ENCODE assay signal across 21 mouse cellular contexts in the genomic region with DNA sequence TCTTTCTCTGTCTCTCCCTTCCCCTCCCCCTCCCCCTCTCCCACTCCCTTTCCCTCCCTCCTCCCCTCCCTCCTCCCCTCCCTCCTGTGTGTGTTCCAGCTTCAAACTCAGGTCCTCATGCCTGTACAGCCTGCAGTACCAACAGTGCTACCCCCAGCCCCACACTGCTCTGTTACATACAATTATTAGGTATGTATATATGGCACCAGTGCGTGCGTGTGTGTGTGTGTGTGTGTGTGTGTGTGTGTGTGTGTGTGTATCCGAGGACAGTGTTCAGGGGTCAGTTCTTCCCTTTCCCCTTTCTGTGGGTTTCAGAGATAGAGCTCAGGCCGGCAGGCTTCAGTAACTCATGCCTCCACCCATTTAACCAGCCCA. TPM values are rescaled to one million over a fixed set of nuclear protein-coding genes. Genes with fewer than 3 reads are reported as not detected.
DNase-seq lines count a peak whose midpoint lies in the region; ATAC-seq and TF ChIP-seq lines count a peak whose summit lies in the region.
"Had no signal": no experiment of that assay in that cellular context is flagged by ENCODE, and none has a peak within 500 bp of the region (broad histone marks: within the 10 kb centered on the region; RNA-seq: fewer than 3 reads in every experiment).

No protein-coding gene starts in this region.

- peaks cover 15% of the 10 kb centered on the region for H3K36me3 ChIP-seq in forebrain, embryonic 10.5 days (replicated peaks)
- H3K36me3 ChIP-seq in forebrain, embryonic 11.5 days (ENCODE audit: control insufficient read depth, insufficient read depth, low read length) = no peaks in the 10 kb centered on the region
- 0 out of 2 replicates have a peak, but pooled peaks cover 3% of the 10 kb centered on the region for H3K36me3 ChIP-seq in kidney, embryonic 16.5 days (ENCODE audit: insufficient read depth, low read length)
- no peaks in the 10 kb centered on the region; the same call in 1 of the 2 replicates for H3K36me3 ChIP-seq in forebrain, embryonic 13.5 days (ENCODE audit: poor library complexity, severe bottlenecking)
- no peaks in the 10 kb centered on the region for H3K36me3 ChIP-seq in forebrain, postnatal 0 days (ENCODE audit: insufficient read depth)
- H3K36me3 ChIP-seq: intestine, embryonic 15.5 days had no signal

- DNase-seq in forebrain, embryonic 10.5 days (ENCODE audit: extremely low spot score, low spot score) = no peak
- DNase-seq in forebrain, embryonic 11.5 days (ENCODE audit: low spot score) = no peak
- DNase-seq in kidney, postnatal 14 days = no peak
- no peak for DNase-seq in forebrain, postnatal 0 days
- no peak for DNase-seq in adrenal gland, postnatal 14 days
- DNase-seq: adrenal gland, adult 8-10 months; B cell, adult 2 months; cerebellum, adult 11-12 months; cerebellum, adult 9-10 months; gastrocnemius, postnatal 14 days; heart, postnatal 10 days had no signal

- TF ChIP-seq CTCF in forebrain, postnatal 0 days (IDR thresholded peaks at IDR 0.05; ENCODE audit: low read depth) = no peak

- H3K27ac ChIP-seq in forebrain, embryonic 10.5 days = peak overlapping the region; percentile 3; the same call in 1 of the 2 replicates
- no peak overlapping the region for H3K27ac ChIP-seq in forebrain, embryonic 11.5 days (ENCODE audit: low read depth, low read length)
- no peak overlapping the region for H3K27ac ChIP-seq in kidney, embryonic 16.5 days (ENCODE audit: low read length)
- peak overlapping the region; percentile 27; the same call in 1 of the 2 replicates for H3K27ac ChIP-seq in forebrain, embryonic 13.5 days
- H3K27ac ChIP-seq in forebrain, postnatal 0 days (ENCODE audit: low read depth, low read length) = no peak overlapping the region
- H3K27ac ChIP-seq: embryonic facial prominence, embryonic 13.5 days; heart, embryonic 13.5 days; hindbrain, embryonic 10.5 days; hindbrain, embryonic 14.5 days; intestine, embryonic 15.5 days had no signal

- H3K9me3 ChIP-seq in forebrain, embryonic 10.5 days = no peaks in the 10 kb centered on the region
- H3K9me3 ChIP-seq in forebrain, embryonic 11.5 days (ENCODE audit: control insufficient read depth, low read length) = no peaks in the 10 kb centered on the region
- H3K9me3 ChIP-seq in kidney, embryonic 16.5 days (ENCODE audit: low read length) = no peaks in the 10 kb centered on the region
- H3K9me3 ChIP-seq in forebrain, embryonic 13.5 days (replicated peaks) = no peaks in the 10 kb centered on the region
- H3K9me3 ChIP-seq in forebrain, postnatal 0 days (ENCODE audit: low read length) = no peaks in the 10 kb centered on the region
- H3K9me3 ChIP-seq: embryonic facial prominence, embryonic 13.5 days; G1E; heart, embryonic 13.5 days; hindbrain, embryonic 10.5 days; intestine, embryonic 15.5 days had no signal

- WGBS in forebrain, embryonic 10.5 days = 72% methylated on average over 4 of the region's 4 CpGs
- WGBS in forebrain, embryonic 11.5 days = 77% methylated on average over 4 of the region's 4 CpGs
- WGBS in kidney, embryonic 16.5 days = 72% methylated on average over 4 of the region's 4 CpGs
- WGBS in forebrain, embryonic 13.5 days = 66% methylated on average over 4 of the region's 4 CpGs
- 54% methylated on average over 4 of the region's 4 CpGs for WGBS in forebrain, postnatal 0 days

- no peak overlapping the region for H3K9ac ChIP-seq in forebrain, embryonic 11.5 days (ENCODE audit: low read length)
- no peak overlapping the region for H3K9ac ChIP-seq in kidney, embryonic 16.5 days (replicated peaks; ENCODE audit: low read length)
- H3K9ac ChIP-seq in forebrain, embryonic 13.5 days = no peak overlapping the region
- H3K9ac ChIP-seq in forebrain, postnatal 0 days = no peak overlapping the region
- H3K9ac ChIP-seq: embryonic facial prominence, embryonic 13.5 days; heart, embryonic 13.5 days; hindbrain, embryonic 14.5 days; intestine, embryonic 15.5 days had no signal

- no peak overlapping the region for H3K4me3 ChIP-seq in forebrain, embryonic 10.5 days
- H3K4me3 ChIP-seq in forebrain, embryonic 11.5 days (ENCODE audit: low read depth, low read length) = no peak overlapping the region
- H3K4me3 ChIP-seq in kidney, embryonic 16.5 days (ENCODE audit: low read length) = no peak overlapping the region
- no peak overlapping the region for H3K4me3 ChIP-seq in forebrain, embryonic 13.5 days
- no peak overlapping the region for H3K4me3 ChIP-seq in forebrain, postnatal 0 days (ENCODE audit: low read depth, low read length)
- H3K4me3 ChIP-seq: embryonic facial prominence, embryonic 13.5 days; heart, embryonic 13.5 days; hindbrain, embryonic 10.5 days; intestine, embryonic 15.5 days had no signal

- ATAC-seq in forebrain, embryonic 11.5 days (replicated peaks; ENCODE audit: low FRiP score) = no peak
- ATAC-seq in kidney, embryonic 16.5 days (ENCODE audit: low FRiP score, low TSS enrichment) = 0 out of 2 replicates have a peak, but pooled peaks have one; percentile 50
- ATAC-seq in forebrain, embryonic 13.5 days = no peak
- ATAC-seq in forebrain, postnatal 0 days = peak; percentile 34; the same call in 1 of the 2 replicates
- no peak for ATAC-seq in erythroid progenitor cell, adult 5-6 weeks (replicated peaks; ENCODE audit: low FRiP score, poor library complexity, severe bottlenecking)
- ATAC-seq: CD4-positive, CD25-positive, alpha-beta regulatory T cell, adult 4 months; intestine, embryonic 15.5 days had no signal

- no peaks in the 10 kb centered on the region for H3K27me3 ChIP-seq in forebrain, embryonic 10.5 days (ENCODE audit: poor library complexity, severe bottlenecking)
- H3K27me3 ChIP-seq in forebrain, embryonic 11.5 days (ENCODE audit: control insufficient read depth, insufficient read depth, low read length) = no peaks in the 10 kb centered on the region
- H3K27me3 ChIP-seq in kidney, embryonic 16.5 days (ENCODE audit: insufficient read depth, low read length) = no peaks in the 10 kb centered on the region
- no peaks in the 10 kb centered on the region for H3K27me3 ChIP-seq in forebrain, embryonic 13.5 days
- H3K27me3 ChIP-seq in forebrain, postnatal 0 days (ENCODE audit: insufficient read depth, low read length) = no peaks in the 10 kb centered on the region
- H3K27me3 ChIP-seq: embryonic facial prominence, embryonic 13.5 days; heart, embryonic 13.5 days; intestine, embryonic 15.5 days had no signal

- peaks cover 17% of the 10 kb centered on the region for H3K4me1 ChIP-seq in forebrain, embryonic 10.5 days
- H3K4me1 ChIP-seq in forebrain, embryonic 11.5 days (replicated peaks; ENCODE audit: control insufficient read depth, insufficient read depth, low read length) = no peaks in the 10 kb centered on the region
- peaks cover 25% of the 10 kb centered on the region for H3K4me1 ChIP-seq in kidney, embryonic 16.5 days (ENCODE audit: insufficient read depth, low read length)
- H3K4me1 ChIP-seq in forebrain, embryonic 13.5 days = peaks cover 21% of the 10 kb centered on the region
- H3K4me1 ChIP-seq in forebrain, postnatal 0 days (ENCODE audit: insufficient read depth) = 0 out of 2 replicates have a peak, but pooled peaks cover 8% of the 10 kb centered on the region
- H3K4me1 ChIP-seq: intestine, embryonic 15.5 days had no signal

- no peak overlapping the region for H3K4me2 ChIP-seq in forebrain, embryonic 11.5 days (ENCODE audit: low read depth, low read length, severe bottlenecking)
- no peak overlapping the region for H3K4me2 ChIP-seq in kidney, embryonic 16.5 days (replicated peaks; ENCODE audit: low read depth, low read length)
- H3K4me2 ChIP-seq in forebrain, embryonic 13.5 days = no peak overlapping the region
- H3K4me2 ChIP-seq in forebrain, postnatal 0 days (ENCODE audit: low read depth) = no peak overlapping the region
- H3K4me2 ChIP-seq: embryonic facial prominence, embryonic 13.5 days; heart, embryonic 13.5 days; hindbrain, embryonic 14.5 days; intestine, embryonic 15.5 days had no signal

RNA-seq across cellular contexts. Expression of a gene that starts 52.9 kb away (rescaled TPM):
- polyA plus RNA-seq in forebrain, embryonic 10.5 days (2016; fragmentation: Nextera tagmentation; extraction: Ambion mirVana) = 0.25 and 0.26 TPM in 2 replicates
- 0.29 and 0.95 TPM in 2 replicates for polyA plus RNA-seq in forebrain, embryonic 11.5 days (2014; fragmentation: Nextera tagmentation; extraction: Ambion mirVana)
- polyA plus RNA-seq in kidney, embryonic 16.5 days (2015; fragmentation: Nextera tagmentation; extraction: Ambion mirVana) = 1.5 and 1.6 TPM in 2 replicates
- polyA plus RNA-seq in forebrain, embryonic 13.5 days (2015; fragmentation: Nextera tagmentation; extraction: Ambion mirVana) = 0.65 and 0.89 TPM in 2 replicates
- total RNA-seq in forebrain, postnatal 0 days (2014; rRNA removed) = 18.1 and 19.7 TPM in 2 replicates
- polyA plus RNA-seq in forebrain, postnatal 0 days (2015; fragmentation: Nextera tagmentation; extraction: Ambion mirVana) = 0.77 and 0.86 TPM in 2 replicates
- total RNA-seq in erythroid progenitor cell, adult 5-6 weeks (2015; ENCODE audit: low replicate concordance) = not detected in 2 replicates
- 0.51 TPM in 1 of 2 replicates, not detected in the other for total RNA-seq in erythroid progenitor cell, adult 5-6 weeks (2017; ENCODE audit: low replicate concordance)
- total RNA-seq in adrenal gland, postnatal 14 days (2021) = 0.83 and 1.0 TPM in 2 replicates
- polyA plus RNA-seq: G1E had no signal

Comparison
In these comparisons a context has a peak if more than half of its experiments do, and no peak if none do; other contexts are left out.
1. H3K27ac ChIP-seq: peak in forebrain, embryonic 10.5 days (single experiment) and forebrain, embryonic 13.5 days (single experiment); none in forebrain, embryonic 11.5 days (single experiment), kidney, embryonic 16.5 days (single experiment) and forebrain, postnatal 0 days (single experiment).
2. ATAC-seq: peak in kidney, embryonic 16.5 days (single experiment) and forebrain, postnatal 0 days (single experiment); none in forebrain, embryonic 11.5 days (single experiment), forebrain, embryonic 13.5 days (single experiment) and erythroid progenitor cell, adult 5-6 weeks (single experiment).